Mouse (Mus musculus): ENCODE data around the gene Ctsd. TPM values are rescaled to one million over a fixed set of nuclear protein-coding genes. Genes with fewer than 3 reads are reported as not detected.
A peak's percentile ranks its signal among the peaks of the same experiment; 100 is the strongest.

The Ctsd gene
- total and polyA plus RNA-seq, 3 experiments = 61.2 to 107 (median 104) TPM

GRCm38 (mm10) chr7:142386621-142387201 lies 1.1 kb downstream of the Ctsd start:
- in situ Hi-C loops (cut with MboI; ENCODE audit: low pct_ligation_motif_present, low pct_unique_long_range_greater_than_20kb, low sequenced_read_pairs) = loop anchor here (5.0 kb wide), 1 partner anchor 34 kb away; no protein-coding TSS in a partner anchor
- H3K9me3 ChIP-seq (replicated peaks; ENCODE audit: low read length) = no peaks in the 10 kb centered on the region
- TF ChIP-seq ETS1 (conservative IDR thresholded peaks at IDR 0.05; ENCODE audit: low read depth, low read length) (no peak), MEF2A (IDR thresholded peaks at IDR 0.05; ENCODE audit: borderline replicate concordance, low read depth, low read length) (no peak)
- no peaks in the 10 kb centered on the region for H3K27me3 ChIP-seq (replicated peaks)
- H3K4me2 ChIP-seq (ENCODE audit: insufficient read depth, low read depth, poor library complexity, severe bottlenecking) = peak overlapping the region; percentile 71
- H3K27ac ChIP-seq (ENCODE audit: insufficient read depth, low read depth) = no peak overlapping the region
- DNase-seq (ENCODE audit: extremely low read depth) = no peak
- peak overlapping the region; percentile 76 to 80 (median 77) for H3K4me3 ChIP-seq (replicated peaks in 1 of 3; ENCODE audit: low read depth in 2 of 3, low read length in 2 of 3, poor library complexity in 1 of 3)
- dilution Hi-C loops (cut with MboI; ENCODE audit: extremely low pct_ligation_motif_present, extremely low pct_unique_long_range_greater_than_20kb, low sequenced_read_pairs) = no loop called here
- H3K9ac ChIP-seq (ENCODE audit: insufficient read depth, low read depth) = peak overlapping the region; percentile 50
- H3K36me3 ChIP-seq (replicated peaks in 1 of 2; ENCODE audit: control insufficient read depth in 1 of 2, insufficient read depth in 1 of 2, low read length in 1 of 2) = peaks cover 33 to 43% of the 10 kb centered on the region in 2 experiments
- H3K79me2 ChIP-seq (replicated peaks; ENCODE audit: control insufficient read depth, extremely low read depth, insufficient read depth, poor library complexity, severe bottlenecking) = peaks cover 9% of the 10 kb centered on the region
- H3K4me1 ChIP-seq (ENCODE audit: control insufficient read depth in 1 of 2, insufficient read depth in 2 of 2) = peaks cover 14 to 33% of the 10 kb centered on the region in 2 experiments

DNA sequence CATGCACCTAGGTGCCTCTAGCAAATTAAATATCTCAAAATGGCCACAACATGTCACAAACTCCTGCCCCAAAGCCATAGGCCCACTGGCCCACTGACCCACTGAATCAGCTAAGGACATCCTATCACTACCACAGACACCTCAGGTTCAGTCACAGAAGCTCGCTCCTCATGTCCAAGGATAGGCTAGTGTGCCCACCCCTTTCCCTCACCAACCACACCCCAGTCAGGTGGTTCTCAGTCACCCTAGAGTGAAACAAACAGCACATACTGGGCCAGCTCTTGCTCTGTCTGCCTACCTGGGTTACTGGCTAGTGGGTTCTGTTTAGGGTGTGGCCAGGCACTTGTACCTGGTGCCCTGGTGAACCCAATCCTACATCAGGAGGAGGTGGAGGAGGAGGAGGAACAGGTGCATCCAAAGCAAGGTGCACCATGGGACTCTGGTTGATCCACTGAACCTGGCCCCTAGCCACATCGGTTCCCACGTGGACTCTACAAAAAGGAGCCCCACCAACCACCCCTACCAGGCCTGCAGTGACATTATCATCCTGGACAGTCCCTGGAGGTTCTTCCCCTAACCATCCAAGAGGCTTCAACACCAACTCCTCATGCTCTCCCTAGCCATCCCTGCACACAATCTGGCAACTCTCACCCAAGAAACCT lies 2.0 kb downstream of the Ctsd start:
- Histone ChIP-seq H3K4me1 (ENCODE audit: control insufficient read depth in 1 of 2, insufficient read depth in 2 of 2) (peaks cover 14 to 32% of the 10 kb centered on the region in 2 experiments), H3K36me3 (replicated peaks in 1 of 2; ENCODE audit: control insufficient read depth in 1 of 2, insufficient read depth in 1 of 2, low read length in 1 of 2) (peaks cover 41 to 51% of the 10 kb centered on the region in 2 experiments), H3K9me3 (replicated peaks; ENCODE audit: low read length) (no peaks in the 10 kb centered on the region), H3K4me2 (ENCODE audit: insufficient read depth, low read depth, poor library complexity, severe bottlenecking) (no peak overlapping the region), H3K4me3 (replicated peaks in 1 of 3; ENCODE audit: low read depth in 2 of 3, low read length in 2 of 3, poor library complexity in 1 of 3) (no peak overlapping the region), H3K27ac (ENCODE audit: insufficient read depth, low read depth) (no peak overlapping the region), H3K9ac (ENCODE audit: insufficient read depth, low read depth) (no peak overlapping the region), H3K27me3 (replicated peaks) (no peaks in the 10 kb centered on the region), H3K79me2 (replicated peaks; ENCODE audit: control insufficient read depth, extremely low read depth, insufficient read depth, poor library complexity, severe bottlenecking) (peaks cover 9% of the 10 kb centered on the region)
- dilution Hi-C loops (cut with MboI; ENCODE audit: extremely low pct_ligation_motif_present, extremely low pct_unique_long_range_greater_than_20kb, low sequenced_read_pairs) (no loop called here), in situ Hi-C loops (cut with MboI; ENCODE audit: low pct_ligation_motif_present, low pct_unique_long_range_greater_than_20kb, low sequenced_read_pairs) (loop anchor here (5.0 kb wide), 1 partner anchor 34 kb away; no protein-coding TSS in a partner anchor)
- no peak for DNase-seq (ENCODE audit: extremely low read depth)
- no peak for TF ChIP-seq TBP (conservative IDR thresholded peaks at IDR 0.05; ENCODE audit: low read depth, low read length)
- no peak for TF ChIP-seq CHD2 (IDR thresholded peaks at IDR 0.05; ENCODE audit: low read length)
- TF ChIP-seq NRF1 (IDR thresholded peaks at IDR 0.05; ENCODE audit: low read depth, low read length) = no peak
- TF ChIP-seq JUN (IDR thresholded peaks at IDR 0.05; ENCODE audit: insufficient read depth, low read depth, low read length) = no peak
- no peak for TF ChIP-seq USF2 (conservative IDR thresholded peaks at IDR 0.05; ENCODE audit: low read depth, low read length)

GRCm38 (mm10) chr7:142384306-142384705 lies 3.5 kb downstream of the Ctsd start:
- H3K4me1 ChIP-seq (ENCODE audit: control insufficient read depth in 1 of 2, insufficient read depth in 2 of 2) = peaks cover 14 to 25% of the 10 kb centered on the region in 2 experiments
- dilution Hi-C loops (cut with MboI; ENCODE audit: extremely low pct_ligation_motif_present, extremely low pct_unique_long_range_greater_than_20kb, low sequenced_read_pairs) = no loop called here
- H3K4me3 ChIP-seq (replicated peaks in 1 of 3; ENCODE audit: low read depth in 2 of 3, low read length in 2 of 3, poor library complexity in 1 of 3) = no peak overlapping the region
- DNase-seq (ENCODE audit: extremely low read depth) = no peak
- no peak overlapping the region for H3K9ac ChIP-seq (ENCODE audit: insufficient read depth, low read depth)
- no peaks in the 10 kb centered on the region for H3K9me3 ChIP-seq (replicated peaks; ENCODE audit: low read length)
- TF ChIP-seq MEF2A (IDR thresholded peaks at IDR 0.05; ENCODE audit: borderline replicate concordance, low read depth, low read length) (no peak), KAT2A (IDR thresholded peaks at IDR 0.05; ENCODE audit: insufficient replicate concordance, low read length) (no peak), TCF12 (IDR thresholded peaks at IDR 0.05; ENCODE audit: low read depth, low read length) (no peak), ELF1 (IDR thresholded peaks at IDR 0.05; ENCODE audit: low read depth, low read length) (no peak), GABPA (IDR thresholded peaks at IDR 0.05; ENCODE audit: insufficient replicate concordance, low read depth, low read length) (no peak), JUND (conservative IDR thresholded peaks at IDR 0.05; ENCODE audit: low read depth, low read length) (no peak), POLR2A (IDR thresholded peaks at IDR 0.05; ENCODE audit: low read depth, low read length) (no peak), SIN3A (IDR thresholded peaks at IDR 0.05; ENCODE audit: low read length) (no peak), CHD1 (IDR thresholded peaks at IDR 0.05; ENCODE audit: low read depth, low read length) (no peak), MAZ (IDR thresholded peaks at IDR 0.05; ENCODE audit: low read depth, low read length) (no peak), HCFC1 (IDR thresholded peaks at IDR 0.05; ENCODE audit: low read depth, low read length) (no peak), POLR2AphosphoS2 (IDR thresholded peaks at IDR 0.05; ENCODE audit: low read depth, low read length) (no peak), NELFE (IDR thresholded peaks at IDR 0.05; ENCODE audit: low read depth, low read length) (no peak)
- H3K36me3 ChIP-seq (replicated peaks in 1 of 2; ENCODE audit: control insufficient read depth in 1 of 2, insufficient read depth in 1 of 2, low read length in 1 of 2) = peaks cover 57 to 67% of the 10 kb centered on the region in 2 experiments
- peaks cover 9% of the 10 kb centered on the region for H3K79me2 ChIP-seq (replicated peaks; ENCODE audit: control insufficient read depth, extremely low read depth, insufficient read depth, poor library complexity, severe bottlenecking)
- H3K4me2 ChIP-seq (ENCODE audit: insufficient read depth, low read depth, poor library complexity, severe bottlenecking) = no peak overlapping the region
- H3K27ac ChIP-seq (ENCODE audit: insufficient read depth, low read depth) = no peak overlapping the region
- H3K27me3 ChIP-seq (replicated peaks) = no peaks in the 10 kb centered on the region
- in situ Hi-C loops (cut with MboI; ENCODE audit: low pct_ligation_motif_present, low pct_unique_long_range_greater_than_20kb, low sequenced_read_pairs) = no loop called here

All from CH12.LX (cell line).